Comparison of ENCODE assay signal across 9 mouse cellular contexts in genomic region chr11:121156411-121156891, GRCm38 (mm10). TPM values are rescaled to one million over a fixed set of nuclear protein-coding genes. Genes with fewer than 3 reads are reported as not detected.
A peak's percentile ranks its signal among the peaks of the same experiment; 100 is the strongest.
DNase-seq lines count a peak whose midpoint lies in the region; ATAC-seq and TF ChIP-seq lines count a peak whose summit lies in the region.
"Had no signal": no experiment of that assay in that cellular context is flagged by ENCODE, and none has a peak within 500 bp of the region (broad histone marks: within the 10 kb centered on the region; RNA-seq: fewer than 3 reads in every experiment).

No protein-coding gene starts in this region.

- 0 out of 2 replicates have a peak overlapping the region, but pooled peaks have one; percentile 5 for H3K9ac ChIP-seq in intestine, embryonic 14.5 days (ENCODE audit: low read length)
- peak overlapping the region; percentile 53 for H3K9ac ChIP-seq in midbrain, embryonic 13.5 days (replicated peaks)

- intact Hi-C loops in gastrocnemius, postnatal 14 days (cut with DNase I; ENCODE audit: low total_unique reads), result no loop called here

- TF ChIP-seq CTCF in cerebellum, adult 2 months (IDR thresholded peaks at IDR 0.05; ENCODE audit: borderline replicate concordance, insufficient read depth, low read depth, low read length), result no peak

- 2% methylated on average over 45 of the region's 45 CpGs for WGBS in cerebellum, adult 2 months
- WGBS in intestine, embryonic 14.5 days, result 2% methylated on average over 45 of the region's 45 CpGs
- under 1% methylated on average over 45 of the region's 45 CpGs for WGBS in midbrain, embryonic 13.5 days

- no peak overlapping the region for H3K27ac ChIP-seq in cerebellum, adult 2 months (ENCODE audit: insufficient read depth, low read length)
- H3K27ac ChIP-seq in intestine, embryonic 14.5 days (ENCODE audit: low read depth), result no peak overlapping the region
- H3K27ac ChIP-seq in midbrain, embryonic 13.5 days, result no peak overlapping the region

- H3K4me3 ChIP-seq in cerebellum, adult 2 months (replicated peaks; ENCODE audit: insufficient read depth, low read depth, low read length), result peak overlapping the region; percentile 55
- peak overlapping the region; percentile 26 for H3K4me3 ChIP-seq in intestine, embryonic 14.5 days (ENCODE audit: low read depth, low read length)
- H3K4me3 ChIP-seq in midbrain, embryonic 13.5 days (replicated peaks), result peak overlapping the region; percentile 46

- ATAC-seq in intestine, embryonic 14.5 days (replicated peaks; ENCODE audit: low FRiP score, low TSS enrichment, low read depth), result no peak
- ATAC-seq in midbrain, embryonic 13.5 days, result peak; percentile 34

- no peaks in the 10 kb centered on the region for H3K36me3 ChIP-seq in intestine, embryonic 14.5 days (ENCODE audit: control insufficient read depth, insufficient read depth, low read length)
- no peaks in the 10 kb centered on the region for H3K36me3 ChIP-seq in midbrain, embryonic 13.5 days
- H3K36me3 ChIP-seq: G1E had no signal

- peaks cover 10% of the 10 kb centered on the region for H3K4me1 ChIP-seq in cerebellum, adult 2 months (ENCODE audit: control insufficient read depth, insufficient read depth, low read length)
- H3K4me1 ChIP-seq in intestine, embryonic 14.5 days (replicated peaks; ENCODE audit: control insufficient read depth, insufficient read depth, low read length), result peaks cover 6% of the 10 kb centered on the region; the same call in 1 of the 2 replicates
- peaks cover 20% of the 10 kb centered on the region for H3K4me1 ChIP-seq in midbrain, embryonic 13.5 days (replicated peaks)

- peak overlapping the region; percentile 59 for H3K4me2 ChIP-seq in intestine, embryonic 14.5 days (ENCODE audit: low read length)
- H3K4me2 ChIP-seq in midbrain, embryonic 13.5 days (replicated peaks), result peak overlapping the region; percentile 76

- H3K27me3 ChIP-seq in cerebellum, adult 2 months (ENCODE audit: control insufficient read depth, insufficient read depth, low read length), result no peaks in the 10 kb centered on the region
- H3K27me3 ChIP-seq in intestine, embryonic 14.5 days (replicated peaks; ENCODE audit: control insufficient read depth, insufficient read depth, low read length), result peaks cover 40% of the 10 kb centered on the region
- peaks cover 35% of the 10 kb centered on the region for H3K27me3 ChIP-seq in midbrain, embryonic 13.5 days

- H3K9me3 ChIP-seq in intestine, embryonic 14.5 days (ENCODE audit: control insufficient read depth, low read length), result no peaks in the 10 kb centered on the region
- no peaks in the 10 kb centered on the region for H3K9me3 ChIP-seq in midbrain, embryonic 13.5 days
- H3K9me3 ChIP-seq: G1E had no signal

- TF ChIP-seq POLR2A in cerebellum, adult 2 months (IDR thresholded peaks at IDR 0.05; ENCODE audit: borderline replicate concordance, insufficient read depth, low read length), result no peak

- peak; percentile 17 to 25 for DNase-seq in layer of hippocampus, postnatal 10 days (ENCODE audit: low spot score in 2 of 2)
- no peak for DNase-seq in layer of hippocampus, postnatal 14 days (ENCODE audit: low spot score in 2 of 2)
- DNase-seq in cerebellum, adult 2 months, result peak; percentile 70 to 72
- peak; percentile 78 for DNase-seq in gastrocnemius, postnatal 14 days
- peak; percentile 62 for DNase-seq in intestine, embryonic 14.5 days (ENCODE audit: low spot score)
- no peak for DNase-seq in yolk sac, embryonic 10.5 days (ENCODE audit: low spot score)
- no peak for DNase-seq in right cerebral cortex, postnatal 36 days (ENCODE audit: low spot score in 2 of 2)

RNA-seq across cellular contexts. Expression of gene Uts2r, which starts 3.6 kb away (rescaled TPM):
- under 1 TPM; 0.41 to 0.45 TPM for total RNA-seq in layer of hippocampus, postnatal 10 days (2021)
- total RNA-seq in layer of hippocampus, postnatal 14 days (2021), result under 1 TPM in 1 of 2 experiments, not detected in 1; 0.45 TPM
- 0.59 and 0.63 TPM in 2 replicates for polyA plus RNA-seq in cerebellum, adult 2 months (2012; rRNA removed)
- 1 to 10 TPM; 1.6 to 2.1 TPM for total RNA-seq in gastrocnemius, postnatal 14 days (2021)
- not detected in 2 replicates for polyA plus RNA-seq in intestine, embryonic 14.5 days (2014; fragmentation: Nextera tagmentation; extraction: Ambion mirVana)
- polyA plus RNA-seq in midbrain, embryonic 13.5 days (2015; fragmentation: Nextera tagmentation; extraction: Ambion mirVana), result 0.15 and 0.22 TPM in 2 replicates
- polyA plus RNA-seq: G1E had no signal

RNA-seq across cellular contexts. Expression of gene Tex19.1, which starts 10.5 kb away (rescaled TPM):
- total RNA-seq in layer of hippocampus, postnatal 10 days (2021), result not detected
- total RNA-seq in layer of hippocampus, postnatal 14 days (2021), result not detected
- polyA plus RNA-seq in cerebellum, adult 2 months (2012; rRNA removed), result 0.11 TPM in 1 of 2 replicates, not detected in the other
- total RNA-seq in gastrocnemius, postnatal 14 days (2021), result not detected
- not detected in 2 replicates for polyA plus RNA-seq in intestine, embryonic 14.5 days (2014; fragmentation: Nextera tagmentation; extraction: Ambion mirVana)
- not detected in 2 replicates for polyA plus RNA-seq in midbrain, embryonic 13.5 days (2015; fragmentation: Nextera tagmentation; extraction: Ambion mirVana)
- total RNA-seq: G1E had no signal
- polyA plus RNA-seq: G1E had no signal

RNA-seq across cellular contexts. Expression of gene Tex19.2, which starts 38.0 kb away (rescaled TPM):
- total RNA-seq in layer of hippocampus, postnatal 10 days (2021), result not detected
- total RNA-seq in layer of hippocampus, postnatal 14 days (2021), result not detected
- not detected in 2 replicates for polyA plus RNA-seq in cerebellum, adult 2 months (2012; rRNA removed)
- total RNA-seq in gastrocnemius, postnatal 14 days (2021), result not detected
- polyA plus RNA-seq in intestine, embryonic 14.5 days (2014; fragmentation: Nextera tagmentation; extraction: Ambion mirVana), result not detected in 2 replicates
- polyA plus RNA-seq in midbrain, embryonic 13.5 days (2015; fragmentation: Nextera tagmentation; extraction: Ambion mirVana), result not detected in 2 replicates

RNA-seq across cellular contexts. Expression of gene Hexdc, which starts 47.8 kb away (rescaled TPM):
- total RNA-seq in layer of hippocampus, postnatal 10 days (2021), result 10 to 100 TPM; 38.7 to 41.1 TPM
- 10 to 100 TPM; 28.3 to 31.3 TPM for total RNA-seq in layer of hippocampus, postnatal 14 days (2021)
- polyA plus RNA-seq in cerebellum, adult 2 months (2012; rRNA removed), result 54.1 and 61.0 TPM in 2 replicates
- 1 to 10 TPM; 6.0 to 7.7 TPM for total RNA-seq in gastrocnemius, postnatal 14 days (2021)
- polyA plus RNA-seq in intestine, embryonic 14.5 days (2014; fragmentation: Nextera tagmentation; extraction: Ambion mirVana), result 10.4 and 11.8 TPM in 2 replicates
- polyA plus RNA-seq in midbrain, embryonic 13.5 days (2015; fragmentation: Nextera tagmentation; extraction: Ambion mirVana), result 18.2 and 21.1 TPM in 2 replicates

RNA-seq across cellular contexts. Expression of gene Ogfod3, which starts 48.1 kb away (rescaled TPM):
- total RNA-seq in layer of hippocampus, postnatal 10 days (2021), result 1 to 10 TPM; 7.4 to 9.5 TPM
- 1 to 10 TPM; 6.2 to 9.6 TPM for total RNA-seq in layer of hippocampus, postnatal 14 days (2021)
- polyA plus RNA-seq in cerebellum, adult 2 months (2012; rRNA removed), result 11.4 and 12.0 TPM in 2 replicates
- 10 to 100 TPM; 10.0 to 12.0 TPM for total RNA-seq in gastrocnemius, postnatal 14 days (2021)
- 32.3 and 32.9 TPM in 2 replicates for polyA plus RNA-seq in intestine, embryonic 14.5 days (2014; fragmentation: Nextera tagmentation; extraction: Ambion mirVana)
- 20.2 and 22.9 TPM in 2 replicates for polyA plus RNA-seq in midbrain, embryonic 13.5 days (2015; fragmentation: Nextera tagmentation; extraction: Ambion mirVana)

Comparison
In these comparisons a context has a peak if more than half of its experiments do, and no peak if none do; other contexts are left out.
1. DNase-seq: peak in layer of hippocampus, postnatal 10 days (2 of 2), cerebellum, adult 2 months (2 of 2), gastrocnemius, postnatal 14 days (single experiment) and intestine, embryonic 14.5 days (single experiment); none in layer of hippocampus, postnatal 14 days (0 of 2), yolk sac, embryonic 10.5 days (single experiment) and right cerebral cortex, postnatal 36 days (0 of 2).
2. Peak in every context shown above with its lines, with median percentiles within 50 percentile points of each other: H3K4me3 ChIP-seq.